ENCODE assay signal across 11 mouse cellular contexts in genomic region chr1:37718516-37718915, GRCm38 (mm10). TPM values are rescaled to one million over a fixed set of nuclear protein-coding genes. Genes with fewer than 3 reads are reported as not detected.
A peak's percentile ranks its signal among the peaks of the same experiment; 100 is the strongest.
DNase-seq lines count a peak whose midpoint lies in the region; ATAC-seq and TF ChIP-seq lines count a peak whose summit lies in the region.
"Had no signal": no experiment of that assay in that cellular context is flagged by ENCODE, and none has a peak within 500 bp of the region (broad histone marks: within the 10 kb centered on the region; RNA-seq: fewer than 3 reads in every experiment).

No protein-coding gene starts in this region.

- H3K27ac ChIP-seq in intestine, embryonic 14.5 days (ENCODE audit: low read depth) = no peak overlapping the region
- H3K27ac ChIP-seq in intestine, embryonic 15.5 days = no peak overlapping the region
- no peak overlapping the region; the same call in 1 of the 2 replicates for H3K27ac ChIP-seq in lung, embryonic 14.5 days (ENCODE audit: low read depth)
- no peak overlapping the region for H3K27ac ChIP-seq in stomach, postnatal 0 days (replicated peaks)
- H3K27ac ChIP-seq: hindbrain, embryonic 12.5 days had no signal

- H3K4me3 ChIP-seq in intestine, embryonic 14.5 days (ENCODE audit: low read depth, low read length) = no peak overlapping the region
- H3K4me3 ChIP-seq in intestine, embryonic 15.5 days (replicated peaks) = no peak overlapping the region
- H3K4me3 ChIP-seq in lung, embryonic 14.5 days (ENCODE audit: low read depth, low read length) = peak overlapping the region; percentile 55
- no peak overlapping the region for H3K4me3 ChIP-seq in stomach, postnatal 0 days (ENCODE audit: low read depth, low read length)

- H3K4me1 ChIP-seq in intestine, embryonic 14.5 days (replicated peaks; ENCODE audit: control insufficient read depth, insufficient read depth, low read length) = no peaks in the 10 kb centered on the region
- H3K4me1 ChIP-seq in intestine, embryonic 15.5 days (replicated peaks) = peaks cover 4% of the 10 kb centered on the region; the same call in 1 of the 2 replicates
- no peaks in the 10 kb centered on the region; the same call in 1 of the 2 replicates for H3K4me1 ChIP-seq in lung, embryonic 14.5 days (ENCODE audit: insufficient read depth)
- no peaks in the 10 kb centered on the region for H3K4me1 ChIP-seq in stomach, postnatal 0 days (replicated peaks; ENCODE audit: control insufficient read depth, insufficient read depth)

- H3K36me3 ChIP-seq in intestine, embryonic 14.5 days (ENCODE audit: control insufficient read depth, insufficient read depth, low read length) = no peaks in the 10 kb centered on the region
- H3K36me3 ChIP-seq in intestine, embryonic 15.5 days = no peaks in the 10 kb centered on the region
- no peaks in the 10 kb centered on the region for H3K36me3 ChIP-seq in lung, embryonic 14.5 days (ENCODE audit: insufficient read depth)
- no peaks in the 10 kb centered on the region for H3K36me3 ChIP-seq in stomach, postnatal 0 days (ENCODE audit: control insufficient read depth, insufficient read depth, low read length)
- H3K36me3 ChIP-seq: hindbrain, embryonic 12.5 days had no signal

- no peak for TF ChIP-seq EP300 in stomach, postnatal 0 days (optimal IDR thresholded peaks at IDR 0.05)

- no peak for TF ChIP-seq CTCF in lung, embryonic 14.5 days (IDR thresholded peaks at IDR 0.05; ENCODE audit: low read depth)
- 0 out of 2 replicates have a peak, but pooled peaks have one; percentile 6 for TF ChIP-seq CTCF in stomach, postnatal 0 days (IDR thresholded peaks at IDR 0.05; ENCODE audit: low read depth)

- no peak overlapping the region for H3K9ac ChIP-seq in intestine, embryonic 14.5 days (ENCODE audit: low read length)
- no peak overlapping the region for H3K9ac ChIP-seq in intestine, embryonic 15.5 days
- H3K9ac ChIP-seq in lung, embryonic 14.5 days = no peak overlapping the region
- no peak overlapping the region for H3K9ac ChIP-seq in stomach, postnatal 0 days (ENCODE audit: low read length)

- 47% methylated on average over 7 of the region's 7 CpGs for WGBS in intestine, embryonic 14.5 days
- WGBS in intestine, embryonic 15.5 days = 50% methylated on average over 7 of the region's 7 CpGs
- WGBS in lung, embryonic 14.5 days = 37% methylated on average over 7 of the region's 7 CpGs
- 41% methylated on average over 7 of the region's 7 CpGs for WGBS in stomach, postnatal 0 days

- 0 out of 2 replicates have a peak overlapping the region, but pooled peaks have one; percentile 82 for H3K4me2 ChIP-seq in intestine, embryonic 14.5 days (ENCODE audit: low read length)
- no peak overlapping the region for H3K4me2 ChIP-seq in intestine, embryonic 15.5 days (replicated peaks)
- peak overlapping the region; percentile 93 for H3K4me2 ChIP-seq in lung, embryonic 14.5 days
- H3K4me2 ChIP-seq in stomach, postnatal 0 days (replicated peaks; ENCODE audit: low read depth) = peak overlapping the region; percentile 95; the same call in 1 of the 2 replicates

- DNase-seq in cerebellum, adult 18-20 months = peak; percentile 41 to 46
- DNase-seq in cerebellum, adult 11 months = no peak
- no peak for DNase-seq in intestine, embryonic 14.5 days (ENCODE audit: low spot score)
- DNase-seq in lung, embryonic 14.5 days = peak; percentile 14
- no peak for DNase-seq in lung, postnatal 10 days
- no peak for DNase-seq in stomach, postnatal 0 days (ENCODE audit: low spot score)
- DNase-seq: adrenal gland, postnatal 14 days; right cerebral cortex, postnatal 4 days had no signal

- peaks cover 15% of the 10 kb centered on the region for H3K27me3 ChIP-seq in intestine, embryonic 14.5 days (replicated peaks; ENCODE audit: control insufficient read depth, insufficient read depth, low read length)
- H3K27me3 ChIP-seq in intestine, embryonic 15.5 days (replicated peaks) = peaks cover 4% of the 10 kb centered on the region
- peaks cover 8% of the 10 kb centered on the region; the same call in 1 of the 2 replicates for H3K27me3 ChIP-seq in lung, embryonic 14.5 days (ENCODE audit: insufficient read depth, low read length)
- H3K27me3 ChIP-seq in stomach, postnatal 0 days (ENCODE audit: control insufficient read depth, insufficient read depth, low read length) = no peaks in the 10 kb centered on the region

- no peaks in the 10 kb centered on the region for H3K9me3 ChIP-seq in intestine, embryonic 14.5 days (ENCODE audit: control insufficient read depth, low read length)
- no peaks in the 10 kb centered on the region for H3K9me3 ChIP-seq in intestine, embryonic 15.5 days
- no peaks in the 10 kb centered on the region for H3K9me3 ChIP-seq in lung, embryonic 14.5 days (ENCODE audit: low read depth, low read length)
- H3K9me3 ChIP-seq in stomach, postnatal 0 days (ENCODE audit: control insufficient read depth, low read length) = no peaks in the 10 kb centered on the region
- H3K9me3 ChIP-seq: hindbrain, embryonic 12.5 days had no signal

- ATAC-seq in intestine, embryonic 14.5 days (replicated peaks; ENCODE audit: low FRiP score, low TSS enrichment, low read depth) = no peak
- no peak for ATAC-seq in intestine, embryonic 15.5 days
- ATAC-seq in lung, embryonic 14.5 days (ENCODE audit: insufficient read depth) = no peak
- peak; percentile 32; the same call in 1 of the 2 replicates for ATAC-seq in stomach, postnatal 0 days (ENCODE audit: low FRiP score, low TSS enrichment)
- ATAC-seq in CD4-positive, CD25-positive, alpha-beta regulatory T cell, adult 4 months = no peak

RNA-seq across cellular contexts. Expression of gene 2010300C02Rik, which starts 1.4 kb away (rescaled TPM):
- polyA plus RNA-seq in intestine, embryonic 14.5 days (2014; fragmentation: Nextera tagmentation; extraction: Ambion mirVana) = 11.8 and 12.6 TPM in 2 replicates
- polyA plus RNA-seq in intestine, embryonic 15.5 days (2015; fragmentation: Nextera tagmentation; extraction: Ambion mirVana) = 14.0 and 14.2 TPM in 2 replicates
- polyA plus RNA-seq in lung, embryonic 14.5 days (2014; fragmentation: Nextera tagmentation; extraction: Ambion mirVana) = 8.1 and 8.5 TPM in 2 replicates
- polyA plus RNA-seq in stomach, postnatal 0 days (2015; fragmentation: Nextera tagmentation; extraction: Ambion mirVana) = 7.5 and 8.5 TPM in 2 replicates
- under 1 TPM; 0.42 to 0.79 TPM for polyA plus RNA-seq in CD4-positive, CD25-positive, alpha-beta regulatory T cell, adult 4 months (2017; shearing (Covaris generic))

Comparison
In these comparisons a context has a peak if more than half of its experiments do, and no peak if none do; other contexts are left out.
1. DNase-seq: peak in cerebellum, adult 18-20 months (2 of 2) and lung, embryonic 14.5 days (single experiment); none in cerebellum, adult 11 months (single experiment), intestine, embryonic 14.5 days (single experiment), lung, postnatal 10 days (single experiment) and stomach, postnatal 0 days (single experiment).